Mouse (Mus musculus) adrenal gland, postnatal 4 days (tissue): Measurements from ENCODE around the gene Kctd3. TPM values are rescaled to one million over a fixed set of nuclear protein-coding genes. Genes with fewer than 3 reads are reported as not detected.

ENCODE experiments used
- DNase-seq, 2 experiments: peaks; one replicate each; pipeline ENCODE4 v3.0.0; 2021 to 2022; ENCODE audit warnings: low spot score in 2 of 2, mixed read lengths in 2 of 2
- total RNA-seq, 2 experiments: library from RNA; stranded (reverse); gene quantifications; 2 replicates each; pipeline ENCODE4 v1.2.3; 2021

The Kctd3 gene
- total RNA-seq, 2 experiments from 2014 or later = 43.7 to 48.6 TPM

DNA sequence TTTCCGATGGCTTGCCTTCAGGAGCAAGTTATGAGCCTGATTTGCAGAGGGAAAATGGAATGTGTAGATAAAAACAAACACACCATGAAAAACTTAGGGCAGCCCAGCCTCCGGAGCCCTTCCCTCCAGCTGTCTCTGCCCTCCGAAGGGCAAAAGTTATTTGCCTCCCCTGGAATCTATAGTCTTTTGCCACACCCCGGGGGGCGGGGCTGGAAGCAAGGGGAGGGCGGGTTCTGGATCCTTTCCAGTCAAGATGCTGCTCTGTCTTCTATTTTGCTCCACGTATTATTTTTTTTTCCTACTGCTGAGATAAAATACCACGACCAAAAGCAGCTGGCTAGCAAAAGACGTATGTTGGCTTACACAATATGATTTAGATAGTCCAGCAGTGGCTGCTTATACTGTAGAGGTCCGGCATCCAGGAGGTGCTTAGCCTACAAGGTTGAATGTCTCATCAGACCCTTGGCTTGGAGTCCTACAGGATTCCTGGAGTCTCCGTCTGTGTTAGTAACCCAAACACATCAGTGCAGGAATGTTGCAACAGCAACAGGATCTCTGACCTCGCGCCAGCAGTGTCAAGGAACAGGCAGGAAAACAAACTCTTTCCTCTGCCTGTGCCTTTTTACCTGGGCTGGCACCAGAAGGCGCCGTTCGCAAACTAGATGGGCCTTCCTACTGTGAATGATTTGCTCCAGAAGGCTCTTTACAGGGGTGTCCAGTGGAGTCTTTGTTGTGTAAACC lies 5.4 kb upstream of the Kctd3 start:
- no peak for DNase-seq

GRCm38 (mm10) chr1:189010671-189011070 lies 3.0 kb upstream of the Kctd3 start:
- DNase-seq = no peak

DNA sequence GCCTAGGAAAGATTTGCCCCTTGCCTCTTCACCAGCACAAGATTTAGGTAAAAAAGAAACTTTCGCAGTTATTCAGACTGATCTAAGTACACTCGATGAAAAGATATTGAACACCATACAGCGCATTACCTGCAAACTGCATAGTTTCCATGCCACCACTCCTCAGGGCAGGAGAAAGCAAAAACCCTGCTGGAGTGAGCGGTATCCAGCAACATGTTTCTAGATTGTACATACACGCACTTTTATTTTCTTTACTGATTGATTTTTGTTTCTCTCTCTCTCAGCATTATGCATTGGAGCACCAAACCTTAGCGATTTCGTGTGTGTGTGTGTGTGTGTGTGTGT lies 311 bp upstream of the Kctd3 start:
- DNase-seq = no peak

GRCm38 (mm10) chr1:189006826-189007225 lies 815 bp downstream of the Kctd3 start:
- DNase-seq = no peak

- no peak for DNase-seq
These were observed 1.4 kb downstream of the Kctd3 start for GRCm38 (mm10) chr1:189006267-189006666.

DNA sequence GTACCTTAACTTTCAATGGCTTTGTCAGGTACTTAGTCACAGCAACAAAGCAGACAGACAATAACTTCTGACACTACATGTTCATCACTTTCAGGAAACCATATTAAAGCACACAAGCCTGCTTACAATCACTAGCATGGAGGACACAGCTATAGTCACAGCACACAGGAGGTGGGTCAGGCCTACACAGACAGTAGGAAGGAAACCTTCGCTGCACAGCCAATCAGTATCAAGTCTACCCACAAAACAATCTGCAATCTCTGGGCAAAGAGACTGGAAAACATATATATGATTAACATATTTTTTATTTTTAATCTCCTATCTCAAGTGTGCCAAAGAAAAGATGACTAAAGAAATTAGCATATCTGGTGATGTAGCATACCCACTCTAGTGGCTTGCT lies 2.9 kb downstream of the Kctd3 start:
- no peak for DNase-seq

GRCm38 (mm10) chr1:189001815-189002214 lies 5.8 kb downstream of the Kctd3 start:
- DNase-seq = no peak

GRCm38 (mm10) chr1:188999981-189000380 lies 7.7 kb downstream of the Kctd3 start:
- DNase-seq = no peak

DNA sequence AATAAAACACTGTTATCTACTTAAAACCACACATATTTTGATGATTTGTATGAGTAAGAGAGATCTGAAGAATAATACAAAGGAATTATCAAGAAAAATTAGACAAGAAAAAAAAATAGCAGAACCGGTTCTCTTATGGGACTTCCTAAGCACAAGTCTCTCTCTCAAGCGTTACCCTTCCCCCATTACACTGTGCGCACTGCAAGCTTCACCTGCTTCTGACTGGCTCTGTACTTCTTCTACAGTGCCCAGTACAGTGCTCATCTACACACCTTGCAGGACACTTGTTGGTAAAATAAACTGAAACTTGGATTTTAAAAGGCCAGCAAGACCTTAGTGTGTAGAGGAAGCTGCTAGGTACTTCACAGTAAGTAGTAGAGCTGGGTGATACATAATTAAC lies 9.7 kb downstream of the Kctd3 start:
- no peak for DNase-seq

GRCm38 (mm10) chr1:188993218-188993617 lies 14.4 kb downstream of the Kctd3 start:
- DNase-seq = no peak

DNA sequence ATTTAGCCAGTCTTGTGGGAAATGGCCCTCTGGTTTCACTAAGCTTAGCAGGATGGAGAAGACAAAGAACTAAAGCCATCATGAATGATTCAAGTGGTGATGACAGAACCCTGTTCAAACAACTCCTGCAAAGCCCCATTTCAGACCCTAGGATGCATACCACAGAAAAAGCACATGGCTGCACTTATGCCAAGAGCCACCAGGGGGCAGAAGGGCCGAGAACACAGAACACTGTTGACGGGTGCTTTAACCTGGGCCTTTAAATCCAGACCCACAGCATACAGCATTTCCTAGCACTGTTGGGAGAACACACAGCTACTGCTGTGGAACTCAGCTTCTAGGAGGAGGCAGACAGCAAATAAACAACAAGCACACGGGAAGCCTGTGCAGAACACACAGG lies 27.6 kb downstream of the Kctd3 start:
- DNase-seq = peak in 1 of 2 experiments; percentile 26

- no peak for DNase-seq
These were observed 33.7 kb downstream of the Kctd3 start for GRCm38 (mm10) chr1:188973926-188974325.

- DNase-seq = no peak
These were observed 34.6 kb downstream of the Kctd3 start for GRCm38 (mm10) chr1:188973078-188973477.

DNA sequence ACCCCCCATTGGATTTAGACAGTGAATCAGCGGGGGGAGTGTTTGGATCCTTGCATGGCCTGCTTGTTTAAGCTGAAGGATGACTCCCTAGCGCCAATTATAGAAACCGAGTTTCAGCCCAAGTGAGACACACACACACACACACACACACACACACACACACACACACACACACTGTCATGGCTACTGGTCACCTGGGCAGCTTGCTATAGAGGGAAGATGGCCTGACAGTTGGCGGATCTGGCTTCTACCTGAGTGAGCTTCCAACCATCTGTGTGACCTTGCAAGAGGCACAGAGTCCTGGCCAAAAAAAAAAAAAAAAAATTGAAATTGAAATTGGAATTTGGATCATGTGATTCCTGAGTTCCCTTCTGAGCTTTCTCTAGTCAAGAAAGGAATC lies 55.1 kb downstream of the Kctd3 start:
- no peak for DNase-seq

DNA sequence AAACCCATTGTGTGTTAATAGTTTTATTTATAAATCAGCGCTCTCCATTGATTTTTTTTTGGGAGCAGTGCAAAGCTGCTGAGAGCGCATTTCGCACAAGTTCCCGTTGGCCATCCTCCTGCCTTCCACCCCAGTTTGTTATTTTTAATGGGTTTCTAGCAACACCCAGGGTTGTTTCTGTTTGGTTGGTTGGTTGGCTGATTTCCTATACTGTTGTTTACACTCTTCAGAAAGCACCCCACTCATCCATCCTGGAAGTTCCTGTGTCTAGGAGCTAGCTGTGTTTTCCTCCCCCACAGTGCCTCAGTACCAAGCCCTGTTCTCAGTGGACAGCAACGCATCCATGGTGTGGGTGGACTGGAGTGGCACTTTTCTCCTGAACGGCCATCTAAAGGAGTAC lies 56.5 kb downstream of the Kctd3 start:
- no peak for DNase-seq

DNA sequence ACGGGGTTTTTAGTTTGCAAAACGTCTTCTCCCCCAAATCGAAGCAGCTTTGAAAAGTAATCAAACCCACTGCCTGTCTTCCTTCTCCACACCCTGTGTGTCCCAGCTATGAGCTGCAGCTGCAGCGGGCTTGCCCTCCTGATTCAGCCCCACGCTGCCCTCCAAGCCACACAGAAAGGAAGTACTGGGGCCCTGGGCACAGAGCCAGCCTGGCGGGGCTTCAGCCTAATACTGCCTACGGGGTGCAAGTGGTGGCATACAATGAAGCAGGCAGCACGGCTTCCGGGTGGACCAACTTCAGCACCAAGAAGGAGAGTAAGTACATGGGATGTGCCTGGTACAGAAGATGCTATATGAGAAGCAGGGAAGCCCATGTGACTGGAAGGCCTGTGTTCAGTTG lies 59.4 kb downstream of the Kctd3 start:
- no peak for DNase-seq

GRCm38 (mm10) chr1:188947794-188948193 lies 59.8 kb downstream of the Kctd3 start:
- DNase-seq = no peak

DNA sequence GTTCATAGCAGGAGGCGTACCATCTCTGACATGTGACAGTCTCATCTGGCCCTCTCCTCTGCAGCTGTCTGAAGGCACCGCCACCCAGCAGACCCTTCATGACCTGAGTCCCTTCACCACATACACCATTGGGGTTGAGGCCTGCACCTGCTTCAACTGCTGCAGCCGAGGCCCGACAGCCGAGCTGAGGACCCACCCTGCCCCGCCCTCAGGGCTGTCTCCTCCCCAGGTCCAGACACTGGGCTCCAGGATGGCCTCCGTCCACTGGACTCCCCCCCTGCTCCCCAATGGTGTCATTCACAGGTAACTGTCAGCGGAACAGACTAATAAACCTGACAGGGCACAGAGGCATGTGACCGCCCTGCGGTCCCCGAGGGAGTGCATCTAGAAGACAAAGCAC lies 60.8 kb downstream of the Kctd3 start:
- DNase-seq = no peak

DNA sequence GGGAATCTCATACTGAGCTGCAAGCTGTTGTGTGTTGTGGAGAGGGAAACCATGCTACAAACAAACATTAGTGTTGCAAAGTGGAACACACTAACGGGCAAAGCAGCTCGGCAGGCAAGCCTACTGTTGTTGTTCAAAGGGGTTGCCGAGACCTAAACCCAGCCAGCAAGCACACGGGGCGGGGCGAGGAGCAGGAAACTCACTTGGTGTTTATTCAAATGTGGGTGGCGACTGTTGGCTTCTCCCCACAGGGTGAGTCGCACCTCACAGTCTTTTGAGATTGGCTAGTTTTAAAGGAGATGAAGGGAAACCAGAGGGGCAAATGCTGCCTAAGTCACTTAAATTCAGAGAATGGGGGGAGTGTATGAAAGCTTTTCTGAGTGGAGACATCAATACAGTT lies 62.3 kb downstream of the Kctd3 start:
- DNase-seq = no peak

GRCm38 (mm10) chr1:188937246-188937780 lies 70.3 kb downstream of the Kctd3 start:
- DNase-seq = no peak
